Mouse (Mus musculus) CH12.LX (cell line): ENCODE data around the gene Tmem268. TPM values are rescaled to one million over a fixed set of nuclear protein-coding genes. Genes with fewer than 3 reads are reported as not detected.
A peak's percentile ranks its signal among the peaks of the same experiment; 100 is the strongest.

Experiments used
- DNase-seq: peaks from one replicate; pipeline ENCODE4 v3.0.0-alpha.2; 2013; ENCODE audit errors: extremely low read depth
- H3K27ac ChIP-seq: 2 replicates; pipeline ENCODE4 v1.5.1; 2012; ENCODE audit warnings: low read depth, mild to moderate bottlenecking, control low read depth, moderate library complexity; ENCODE audit not compliant: insufficient read depth
- H3K27me3 ChIP-seq: replicated peaks from 2 replicates; pipeline ENCODE3; 2012; ENCODE audit warnings: inconsistent platforms
- H3K36me3 ChIP-seq, 2 experiments: replicated peaks in 1 of 2; 2 replicates each; pipeline versions ENCODE3 to v1.6.1; 2012; ENCODE audit warnings: inconsistent platforms in 1 of 2, low read length in 1 of 2, mild to moderate bottlenecking in 1 of 2, mixed read lengths in 1 of 2, moderate library complexity in 1 of 2; ENCODE audit not compliant: control insufficient read depth in 1 of 2, insufficient read depth in 1 of 2
- H3K4me1 ChIP-seq, 2 experiments: 2 replicates each; pipeline ENCODE4 v1.6.1; 2012; ENCODE audit warnings: inconsistent platforms in 1 of 2, moderate library complexity in 1 of 2; ENCODE audit not compliant: insufficient read depth in 2 of 2, control insufficient read depth in 1 of 2
- H3K4me2 ChIP-seq: 2 replicates; pipeline ENCODE4 v1.6.1; 2012; ENCODE audit warnings: low read depth, mild to moderate bottlenecking, control low read depth; ENCODE audit not compliant: poor library complexity, insufficient read depth, severe bottlenecking
- H3K4me3 ChIP-seq, 3 experiments: fragments of 150-350 bp in 1 of 3; sonication (generic) in 1 of 3; replicated peaks in 1 of 3; 2 replicates each; pipeline versions ENCODE3 to v1.5.1; 2011 to 2012; ENCODE audit warnings: low read depth in 2 of 3, low read length in 2 of 3, mild to moderate bottlenecking in 2 of 3, moderate library complexity in 2 of 3, control low read depth in 1 of 3, improper control_type of control experiment in 1 of 3, inconsistent platforms in 1 of 3, mixed read lengths in 1 of 3; ENCODE audit not compliant: poor library complexity in 1 of 3
- H3K79me2 ChIP-seq: replicated peaks from 2 replicates; pipeline ENCODE4 v1.6.1; 2012; ENCODE audit warnings: mild to moderate bottlenecking, moderate library complexity; ENCODE audit not compliant: control insufficient read depth, poor library complexity, insufficient read depth, severe bottlenecking; ENCODE audit errors: extremely low read depth
- H3K9ac ChIP-seq: 2 replicates; pipeline ENCODE4 v1.6.1; 2012; ENCODE audit warnings: low read depth, mild to moderate bottlenecking, control low read depth, moderate library complexity; ENCODE audit not compliant: insufficient read depth
- H3K9me3 ChIP-seq: replicated peaks from 2 replicates; pipeline ENCODE3; 2012; ENCODE audit warnings: low read length, inconsistent platforms, mixed read lengths
- BHLHE40 ChIP-seq: IDR thresholded peaks from 2 replicates; pipeline ENCODE4 v1.6.1; 2011; ENCODE audit warnings: mild to moderate bottlenecking, low read depth, low read length, improper control_type of control experiment
- CHD2 ChIP-seq: IDR thresholded peaks from 2 replicates; pipeline ENCODE4 v1.6.1; 2011; ENCODE audit warnings: low read length, improper control_type of control experiment
- CTCF ChIP-seq, 2 experiments: IDR thresholded peaks in 1 of 2; conservative IDR thresholded peaks in 1 of 2; 2 replicates each; pipeline ENCODE4 v1.5.1; 2011 to 2012; ENCODE audit warnings: low read depth in 2 of 2, low read length in 2 of 2, improper control_type of control experiment in 1 of 2, inconsistent platforms in 1 of 2, mild to moderate bottlenecking in 1 of 2, moderate library complexity in 1 of 2
- E2F4 ChIP-seq: IDR thresholded peaks from 2 replicates; pipeline ENCODE4 v1.6.1; 2011; ENCODE audit warnings: low read depth, low read length, improper control_type of control experiment; ENCODE audit not compliant: insufficient replicate concordance
- IRF4 ChIP-seq: IDR thresholded peaks from 2 replicates; pipeline ENCODE4 v1.6.1; 2014; ENCODE audit warnings: low read depth, mild to moderate bottlenecking, inconsistent platforms, low read length, improper control_type of control experiment
- JUN ChIP-seq: IDR thresholded peaks from 2 replicates; pipeline ENCODE4 v1.6.1; 2011; ENCODE audit warnings: low read depth, mild to moderate bottlenecking, low read length, improper control_type of control experiment, moderate library complexity; ENCODE audit not compliant: insufficient read depth
- MAX ChIP-seq: IDR thresholded peaks from 2 replicates; pipeline ENCODE4 v1.6.1; 2011; ENCODE audit warnings: low read length, improper control_type of control experiment
- MEF2A ChIP-seq: IDR thresholded peaks from 2 replicates; pipeline ENCODE4 v1.6.1; 2014; ENCODE audit warnings: low read depth, mild to moderate bottlenecking, inconsistent platforms, low read length, improper control_type of control experiment, borderline replicate concordance
- MXI1 ChIP-seq: IDR thresholded peaks from 2 replicates; pipeline ENCODE4 v1.6.1; 2011; ENCODE audit warnings: mild to moderate bottlenecking, low read depth, low read length, improper control_type of control experiment
- MYC ChIP-seq: IDR thresholded peaks from 2 replicates; pipeline ENCODE4 v1.6.1; 2011; ENCODE audit warnings: low read depth, mild to moderate bottlenecking, improper control_type of control experiment, low read length
- NELFE ChIP-seq: IDR thresholded peaks from 2 replicates; pipeline ENCODE4 v1.6.1; 2011; ENCODE audit warnings: low read depth, low read length, improper control_type of control experiment
- PAX5 ChIP-seq: IDR thresholded peaks from 2 replicates; pipeline ENCODE4 v1.6.1; 2012; ENCODE audit warnings: low read length, inconsistent platforms, mixed read lengths
- RAD21 ChIP-seq: IDR thresholded peaks from 2 replicates; pipeline ENCODE4 v1.6.1; 2011; ENCODE audit warnings: low read depth, mild to moderate bottlenecking, low read length, improper control_type of control experiment, moderate library complexity
- SMC3 ChIP-seq: IDR thresholded peaks from 2 replicates; pipeline ENCODE4 v1.6.1; 2011; ENCODE audit warnings: low read depth, low read length, improper control_type of control experiment
- USF2 ChIP-seq: conservative IDR thresholded peaks from 2 replicates; pipeline ENCODE4 v1.6.1; 2011; ENCODE audit warnings: low read depth, low read length, improper control_type of control experiment
- ZC3H11A ChIP-seq: IDR thresholded peaks from 2 replicates; pipeline ENCODE4 v1.6.1; 2012; ENCODE audit warnings: low read depth, mild to moderate bottlenecking, inconsistent platforms, low read length, improper control_type of control experiment
- dilution Hi-C: fragments of 300-500 bp; cut with MboI; formaldehyde crosslinking; loops from 2 replicates; pipeline ENCODE4 v1.14.3; 2020; ENCODE audit warnings: low sequenced_read_pairs; ENCODE audit not compliant: extremely low pct_unique_long_range_greater_than_20kb, extremely low pct_ligation_motif_present
- in situ Hi-C: fragments of 300-500 bp; cut with MboI; formaldehyde crosslinking; loops from 3 replicates; pipeline ENCODE4 v1.14.3; 2019; ENCODE audit warnings: low sequenced_read_pairs, low pct_ligation_motif_present, low pct_unique_long_range_greater_than_20kb, mixed read lengths
- polyA plus RNA-seq: library from polyadenylated mRNA; unstranded; fragments of >175 nt; gene quantifications from 2 replicates; pipeline ENCODE4 v1.2.1, GENCODE M21; 2012; ENCODE audit warnings: low read depth; ENCODE audit not compliant: insufficient read length
- total RNA-seq, 2 experiments: library from RNA; depleted of rRNA; stranded (reverse); fragments of 300-350 nt in 1 of 2; fragments of >200 nt in 1 of 2; gene quantifications; 2 replicates each; pipeline ENCODE4 v1.2.3; 2012 to 2014

The Tmem268 gene
- total and polyA plus RNA-seq, 3 experiments = 8.3 to 11.1 (median 9.4) TPM

DNA sequence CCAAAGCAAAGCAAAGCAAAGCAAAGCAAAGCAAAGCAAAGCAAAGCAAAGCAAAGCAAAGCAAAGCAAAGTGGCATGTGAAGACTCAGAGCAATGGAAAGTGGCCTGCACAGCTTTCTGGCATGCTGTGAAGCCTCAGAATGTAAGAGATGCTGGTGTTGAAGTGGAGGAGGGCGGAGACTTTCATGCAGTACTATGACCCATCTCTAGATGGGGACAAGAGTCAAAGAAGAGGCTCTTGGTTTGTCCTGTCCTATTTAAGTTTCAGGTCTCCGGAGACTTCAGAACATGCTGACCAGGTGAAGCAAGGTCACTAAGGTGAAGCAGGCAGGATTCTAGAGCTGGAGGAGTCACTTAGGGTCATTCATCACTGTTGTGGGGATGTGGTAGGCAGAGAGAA is 63.3 kb downstream of the Tmem268 start:
- no peaks in the 10 kb centered on the region for H3K79me2 ChIP-seq
- TF ChIP-seq E2F4 (no peak), IRF4 (peak; percentile 50), USF2 (no peak), CTCF (conservative IDR thresholded peaks at IDR 0.05 in 1 of 2, IDR thresholded peaks at IDR 0.05 in 1 of 2; ENCODE audit: low read depth in 2 of 2, low read length in 2 of 2) (peak in 1 of 2 experiments; percentile 81; a peak in 2 of 4 replicates), RAD21 (peak; percentile 85), CHD2 (no peak), MXI1 (no peak), MAX (no peak), BHLHE40 (no peak), PAX5 (no peak), MYC (no peak), ZC3H11A (peak; percentile 59), NELFE (no peak), JUN (no peak), SMC3 (peak; percentile 70), MEF2A (0 out of 2 replicates have a peak, but pooled peaks have one; percentile 26)
- dilution Hi-C loops (no loop called here), in situ Hi-C loops (loop anchor here (25.0 kb wide), 1 partner anchor 865 kb away; no protein-coding TSS in a partner anchor)
- H3K4me1 ChIP-seq = peaks cover 6% of the 10 kb centered on the region in 2 experiments
- H3K9ac ChIP-seq = no peak overlapping the region
- H3K9me3 ChIP-seq = peaks cover 5% of the 10 kb centered on the region
- peaks cover 1% of the 10 kb centered on the region for H3K27me3 ChIP-seq
- no peak overlapping the region for H3K4me3 ChIP-seq
- peak; percentile 61 for DNase-seq
- H3K36me3 ChIP-seq = no peaks in the 10 kb centered on the region
- no peak overlapping the region for H3K27ac ChIP-seq
- peak overlapping the region; percentile 52 for H3K4me2 ChIP-seq

GRCm38 (mm10) chr4:63622378-63622835 is 63.8 kb downstream of the Tmem268 start, which contains the start of gene Tex48:
Tex48 (minus strand) TSS chr4:63622428.
- TF ChIP-seq ZC3H11A (peak; percentile 78), MXI1 (no peak), CTCF (conservative IDR thresholded peaks at IDR 0.05 in 1 of 2, IDR thresholded peaks at IDR 0.05 in 1 of 2; ENCODE audit: low read depth in 2 of 2, low read length in 2 of 2) (peak; percentile 79 to 91), RAD21 (peak; percentile 92), E2F4 (no peak), SMC3 (peak; percentile 92)
- H3K9ac ChIP-seq = no peak within 1 kb of the TSS
- peaks cover 1% of the 10 kb centered on the region for H3K27me3 ChIP-seq
- no peaks in the 10 kb centered on the region for H3K36me3 ChIP-seq
- H3K9me3 ChIP-seq = peaks cover 5% of the 10 kb centered on the region
- H3K4me2 ChIP-seq = peak within 1 kb of the TSS; percentile 52
- no peak within 1 kb of the TSS for H3K27ac ChIP-seq
- H3K79me2 ChIP-seq = no peaks in the 10 kb centered on the region
- in situ Hi-C loops = loop anchor here (25.0 kb wide), 1 partner anchor 865 kb away; no protein-coding TSS in a partner anchor
- H3K4me3 ChIP-seq = no peak within 1 kb of the TSS
- dilution Hi-C loops = no loop called here
- DNase-seq = peak; percentile 67
- H3K4me1 ChIP-seq = peaks cover 10% of the 10 kb centered on the region in 2 experiments
